Mouse (Mus musculus): ENCODE data around the gene Rab11a.

Rab11a gene

DNA sequence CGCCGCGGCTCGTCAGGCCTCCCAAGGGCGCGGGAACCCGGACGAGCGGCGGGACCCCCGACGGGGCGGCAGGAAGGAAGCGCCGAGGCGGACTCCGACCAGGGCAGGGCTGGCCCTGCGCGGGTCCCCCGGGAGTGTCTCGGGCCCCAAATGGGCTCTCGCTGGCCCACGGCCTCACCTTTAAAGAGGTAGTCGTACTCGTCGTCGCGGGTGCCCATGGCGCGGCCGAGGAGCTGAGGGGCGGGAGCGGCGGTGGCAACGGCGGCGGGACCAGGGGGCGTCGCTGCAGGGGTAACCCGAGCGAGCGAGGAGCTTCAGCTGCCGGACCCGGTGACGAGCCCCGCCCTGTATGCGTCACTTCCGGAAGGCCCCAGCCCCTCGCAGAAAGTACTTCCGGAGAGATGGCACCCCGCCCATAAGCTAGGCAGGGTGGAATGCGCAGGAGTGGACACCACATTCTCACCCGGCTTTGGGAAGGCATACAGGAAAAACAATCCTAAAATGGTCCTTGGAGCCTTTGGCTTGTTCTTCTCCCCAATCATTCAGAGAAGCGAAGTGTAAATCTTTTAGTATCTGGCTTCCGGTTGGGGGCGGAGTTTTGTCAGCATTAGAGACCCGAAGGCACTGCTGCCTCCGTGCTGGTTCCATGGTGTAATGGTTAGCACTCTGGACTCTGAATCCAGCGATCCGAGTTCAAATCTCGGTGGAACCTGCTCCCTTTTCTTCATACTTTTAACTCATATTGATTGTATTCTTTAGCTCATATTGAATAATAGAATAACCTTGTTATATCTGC, at the start of gene Rab11a:
TSS of gene Rab11a (minus strand) at position 353 of the 796 bp plus-strand sequence.
- DNase-seq (ENCODE audit: low read depth, low spot score), result peak; percentile 90

- DNase-seq (ENCODE audit: low read depth, low spot score), result no peak
Measured at GRCm38 (mm10) chr9:64786216-64786905, 48.8 kb upstream of the Rab11a start.

GRCm38 (mm10) chr9:64784841-64785240, 47.3 kb upstream of the Rab11a start:
- DNase-seq (ENCODE audit: low read depth, low spot score), result no peak

GRCm38 (mm10) chr9:64783511-64783910, 46.0 kb upstream of the Rab11a start:
- DNase-seq (ENCODE audit: low read depth, low spot score), result no peak

- no peak for DNase-seq (ENCODE audit: low read depth, low spot score)
Measured at GRCm38 (mm10) chr9:64779628-64780027, 42.1 kb upstream of the Rab11a start.

DNA sequence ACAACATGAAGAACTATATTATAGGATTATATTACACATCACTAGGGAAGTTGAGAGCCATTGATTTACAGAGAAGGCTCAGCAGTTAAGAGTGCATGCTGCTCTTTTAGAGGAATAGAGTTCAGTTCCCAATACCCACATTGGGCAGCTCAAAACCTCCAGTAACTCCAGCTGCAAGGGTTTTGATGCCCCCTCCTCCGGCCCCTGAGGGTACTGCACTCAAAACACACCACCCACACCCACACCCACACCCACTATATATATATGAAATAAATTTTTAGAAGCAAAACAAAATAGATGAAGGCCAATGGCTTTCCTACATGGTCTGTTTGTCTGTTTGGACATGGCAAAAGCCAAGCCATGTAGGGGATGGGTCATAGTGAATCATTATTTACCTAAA, 40.6 kb upstream of the Rab11a start:
- DNase-seq (ENCODE audit: low read depth, low spot score), result no peak

DNA sequence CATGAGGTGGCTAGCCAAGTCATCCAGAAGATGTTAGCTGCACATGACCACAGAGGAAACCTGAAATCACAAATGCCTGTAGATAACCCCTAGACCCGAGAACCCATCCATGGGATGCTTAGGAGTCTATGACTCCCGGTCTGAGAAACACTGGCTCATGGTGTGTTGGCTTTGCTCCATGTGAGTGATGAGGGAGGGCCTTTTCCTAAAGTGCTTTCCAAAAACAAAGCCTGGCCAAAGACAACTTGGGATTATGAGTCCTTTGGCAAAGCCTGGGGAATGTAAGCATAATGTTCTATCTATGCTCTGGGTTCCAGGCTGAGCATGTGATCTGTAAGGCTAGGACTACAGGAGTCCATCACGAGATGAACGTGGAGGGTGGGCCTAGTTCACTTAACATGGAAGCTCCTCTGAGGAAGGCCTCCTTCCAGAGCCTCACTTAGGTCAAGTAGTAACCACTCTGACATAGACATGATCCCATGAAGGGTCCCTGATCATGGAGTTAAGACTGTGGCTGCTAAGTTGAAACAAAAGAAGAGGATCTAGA, 40.0 kb upstream of the Rab11a start:
- DNase-seq (ENCODE audit: low read depth, low spot score), result no peak

GRCm38 (mm10) chr9:64775491-64775890, 37.9 kb upstream of the Rab11a start:
- DNase-seq (ENCODE audit: low read depth, low spot score), result no peak

DNA sequence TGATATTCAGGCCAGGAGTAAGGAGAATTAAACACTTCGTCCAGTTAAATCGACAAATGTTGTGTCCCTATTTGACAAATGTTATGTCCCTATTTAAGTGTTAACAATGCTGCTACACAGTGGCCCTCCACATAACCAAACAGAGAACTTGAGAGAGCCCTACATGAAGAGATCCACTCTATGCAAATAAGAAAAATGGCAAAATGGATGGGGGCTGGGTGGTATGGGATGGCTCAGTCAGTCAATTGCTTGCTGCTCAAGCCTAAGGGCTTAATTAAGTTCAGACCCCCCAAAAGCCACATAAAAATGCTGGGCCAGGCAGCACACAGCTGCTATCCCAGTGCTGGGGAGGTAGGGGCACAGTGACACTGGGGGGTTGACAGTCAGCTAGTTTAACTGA, 37.3 kb upstream of the Rab11a start:
- DNase-seq (ENCODE audit: low read depth, low spot score), result no peak

DNA sequence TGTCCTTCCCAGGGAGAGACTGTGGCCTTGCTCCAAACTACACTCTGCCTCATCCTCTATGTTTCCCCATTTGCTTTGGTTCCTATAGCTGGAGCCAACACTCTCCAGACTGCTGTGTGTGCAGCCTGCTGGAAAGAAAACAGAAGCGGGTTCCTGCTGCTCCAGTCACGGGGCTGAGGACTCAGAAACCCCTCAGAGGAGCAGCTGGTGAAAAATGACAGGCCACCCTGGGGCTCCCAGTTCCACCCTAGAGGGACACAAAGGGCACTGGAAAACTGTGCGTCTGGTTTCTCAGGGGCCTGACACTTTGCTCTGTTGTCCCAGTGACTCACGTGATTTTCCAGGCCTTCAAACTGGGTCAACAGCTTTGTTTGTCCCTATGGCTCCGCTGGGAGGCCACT, 36.9 kb upstream of the Rab11a start:
- DNase-seq (ENCODE audit: low read depth, low spot score), result no peak

DNA sequence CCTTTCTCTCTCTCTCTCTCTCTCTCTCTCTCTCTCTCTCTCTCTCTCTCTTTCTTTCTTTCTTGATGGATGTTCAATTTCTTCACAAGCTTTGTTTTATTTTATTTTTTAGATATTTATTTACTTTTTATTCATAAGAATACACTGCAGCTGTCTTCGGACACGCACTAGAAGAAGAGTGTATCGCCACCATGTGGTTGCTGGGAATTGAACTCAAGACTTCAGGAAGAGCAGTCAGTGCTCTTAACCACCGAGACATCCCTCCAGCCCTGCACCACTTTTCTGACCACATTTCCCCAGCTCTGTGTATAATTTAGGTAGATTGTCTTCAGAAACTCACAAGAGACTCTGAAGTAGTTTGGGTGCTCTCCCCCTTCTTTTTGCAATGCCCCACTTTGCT, 36.4 kb upstream of the Rab11a start:
- no peak for DNase-seq (ENCODE audit: low read depth, low spot score)

DNA sequence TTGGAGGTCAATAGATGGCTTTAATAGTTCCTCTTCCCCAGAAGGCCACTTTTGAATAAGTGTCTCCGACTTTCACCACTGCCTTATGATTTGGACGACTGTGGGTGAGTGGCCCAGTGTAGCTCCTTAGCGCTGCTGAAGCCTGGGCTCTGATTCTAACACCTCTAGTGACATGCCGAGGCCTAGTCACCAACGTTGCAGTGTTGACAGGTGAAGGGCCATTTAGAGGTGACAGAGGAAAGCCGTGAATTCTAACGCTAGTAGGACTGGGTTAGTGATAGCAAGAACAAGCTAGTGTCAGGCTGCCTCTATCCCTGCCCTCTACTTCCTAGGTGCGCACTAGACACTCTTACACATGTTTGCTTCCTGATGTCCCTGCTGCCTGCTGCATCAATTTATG, 35.7 kb upstream of the Rab11a start:
- no peak for DNase-seq (ENCODE audit: low read depth, low spot score)

GRCm38 (mm10) chr9:64771236-64771635, 33.7 kb upstream of the Rab11a start:
- no peak for DNase-seq (ENCODE audit: low read depth, low spot score)

DNA sequence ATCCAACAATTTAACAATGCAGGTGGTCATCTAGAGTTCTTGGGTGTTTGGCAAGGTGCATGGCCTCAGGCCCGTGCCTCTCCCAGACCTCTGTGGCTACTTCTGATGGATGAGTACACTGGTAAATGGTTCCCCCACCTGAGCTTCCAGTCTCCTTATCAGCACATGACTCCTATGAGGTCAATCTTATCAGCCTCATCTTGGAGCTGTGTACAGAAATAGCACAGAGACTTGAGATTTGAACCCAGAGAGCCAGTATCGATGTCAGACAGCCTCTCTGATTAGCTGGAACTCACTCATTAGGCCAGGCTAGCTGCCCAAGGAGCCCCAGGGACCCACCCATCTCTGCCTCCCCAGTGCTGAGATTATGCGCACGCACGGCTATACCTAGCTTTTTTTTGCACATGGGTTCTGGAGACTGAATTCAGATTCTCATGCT, 32.9 kb upstream of the Rab11a start:
- DNase-seq (ENCODE audit: low read depth, low spot score), result no peak

DNA sequence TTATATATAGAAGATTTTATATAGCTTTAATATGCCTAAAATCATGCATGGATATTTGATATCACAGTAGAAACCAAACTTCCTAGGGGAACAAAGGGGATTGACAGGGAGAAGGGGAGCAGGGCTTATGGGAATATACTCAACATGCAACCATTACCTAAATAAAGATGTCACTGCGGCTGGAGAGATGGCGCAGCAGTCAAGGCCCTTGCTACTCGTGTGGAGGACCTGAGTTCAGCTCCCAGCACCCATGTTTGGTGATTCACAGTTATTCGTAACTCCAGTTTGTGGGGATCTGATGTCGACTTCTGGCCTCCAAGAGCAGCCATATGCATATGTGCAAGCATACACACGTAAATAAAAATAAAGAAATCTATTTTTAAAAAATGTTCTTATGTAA, 32.4 kb upstream of the Rab11a start:
- DNase-seq (ENCODE audit: low read depth, low spot score), result no peak

DNA sequence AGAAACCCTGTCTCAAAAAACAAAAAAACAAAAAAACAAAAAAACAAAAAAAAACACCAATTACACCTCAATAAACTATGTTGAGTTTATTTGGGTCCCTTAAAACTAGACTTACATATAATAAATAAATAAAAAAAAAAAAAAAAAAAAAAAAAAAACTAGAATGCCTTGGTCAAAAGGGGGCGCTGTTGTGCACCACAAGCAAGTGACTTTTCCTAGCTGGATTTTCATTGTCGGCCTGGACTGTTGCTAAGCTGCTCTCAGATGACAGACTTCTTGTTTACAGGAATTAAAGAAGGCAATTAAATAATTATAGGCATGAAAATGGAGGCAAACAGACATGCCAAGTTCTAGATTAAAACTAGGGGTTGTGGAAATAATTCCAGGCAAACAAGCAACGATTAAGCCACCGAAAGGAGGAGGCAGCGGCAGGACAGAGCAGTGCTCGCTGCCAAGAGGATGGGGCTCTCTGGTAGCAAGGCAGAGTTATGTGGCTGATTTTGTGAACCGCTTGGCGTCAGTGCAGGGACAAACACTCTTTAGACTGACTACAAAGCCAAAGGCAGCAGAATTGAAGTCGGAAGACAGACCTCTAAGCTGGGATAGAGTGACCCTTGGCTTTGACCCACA, 31.6 kb upstream of the Rab11a start:
- DNase-seq (ENCODE audit: low read depth, low spot score), result no peak

- DNase-seq (ENCODE audit: low read depth, low spot score), result no peak
Measured at GRCm38 (mm10) chr9:64767796-64768195, 30.2 kb upstream of the Rab11a start.

- DNase-seq (ENCODE audit: low read depth, low spot score), result no peak
Measured at GRCm38 (mm10) chr9:64766136-64766535, 28.6 kb upstream of the Rab11a start.

DNA sequence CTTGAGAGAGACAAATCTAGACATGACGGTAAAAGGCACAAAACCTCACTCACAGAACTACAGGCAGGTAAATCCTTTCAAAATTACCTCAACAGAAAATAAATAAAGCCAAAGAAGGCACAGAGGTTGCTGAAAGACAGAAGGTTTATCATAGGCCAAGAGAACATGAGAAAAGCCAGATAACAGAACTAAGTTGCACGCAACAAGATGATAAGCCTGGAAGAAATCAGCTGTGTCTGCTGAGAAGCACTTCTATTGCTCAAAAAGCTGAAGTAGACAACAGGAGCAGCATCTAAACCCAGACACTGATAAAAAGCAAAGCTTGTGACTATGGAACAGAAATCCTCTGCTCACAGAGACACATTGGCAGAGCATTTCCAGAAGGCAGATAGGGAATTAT, 27.3 kb upstream of the Rab11a start:
- no peak for DNase-seq (ENCODE audit: low read depth, low spot score)

- DNase-seq (ENCODE audit: low read depth, low spot score), result no peak
Measured at GRCm38 (mm10) chr9:64758052-64758451, 20.5 kb upstream of the Rab11a start.

GRCm38 (mm10) chr9:64752575-64752974, 15.0 kb upstream of the Rab11a start:
- DNase-seq (ENCODE audit: low read depth, low spot score), result no peak

DNA sequence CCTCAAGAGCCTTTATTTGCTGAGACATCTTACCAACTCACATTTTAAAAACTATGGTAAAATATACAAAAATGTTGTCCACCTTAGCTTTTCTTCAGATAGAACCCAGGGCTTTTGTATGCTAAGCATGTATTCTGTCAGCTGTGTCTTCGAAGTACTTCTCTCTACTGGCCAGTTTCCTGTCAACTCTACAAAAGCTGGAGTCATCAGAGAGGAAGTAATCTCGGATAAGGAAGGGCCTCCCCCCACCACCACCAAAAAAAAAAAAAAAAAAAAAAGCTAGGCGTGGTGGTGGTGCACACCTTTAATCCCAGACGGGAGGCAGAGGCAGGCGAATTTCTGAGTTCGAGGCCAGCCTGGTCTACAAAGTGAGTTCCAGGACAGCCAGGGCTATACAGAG, 11.8 kb upstream of the Rab11a start:
- no peak for DNase-seq (ENCODE audit: low read depth, low spot score)
